Mouse (Mus musculus) liver, embryonic 13.5 days (tissue): Measurements from ENCODE around the gene Atp2a2. TPM values are rescaled to one million over a fixed set of nuclear protein-coding genes. Genes with fewer than 3 reads are reported as not detected.
A peak's percentile ranks its signal among the peaks of the same experiment; 100 is the strongest.

Experiments used
- ATAC-seq: fragments of 200-750 bp; cut with Nextera tagmentation; 2 replicates; pipeline ENCODE4 v1.8.0; 2017; ENCODE audit warnings: low read depth, mild to moderate bottlenecking, moderate number of reproducible peaks, moderate library complexity
- DNase-seq: peaks from one replicate; pipeline ENCODE4 v3.0.0; 2022
- H3K27ac ChIP-seq: fragments of 300-500 bp; sonication (generic); 2 replicates; pipeline ENCODE4 v1.5.1; 2015; ENCODE audit warnings: moderate library complexity, mild to moderate bottlenecking, inconsistent platforms
- H3K27me3 ChIP-seq: fragments of 300-500 bp; sonication (generic); 2 replicates; pipeline ENCODE4 v1.6.1; 2015; ENCODE audit warnings: mild to moderate bottlenecking, inconsistent platforms
- H3K36me3 ChIP-seq: fragments of 300-500 bp; sonication (generic); 2 replicates; pipeline ENCODE4 v1.6.1; 2015; ENCODE audit warnings: mild to moderate bottlenecking, inconsistent platforms
- H3K4me1 ChIP-seq: fragments of 300-500 bp; sonication (generic); replicated peaks from 2 replicates; pipeline ENCODE4 v1.6.1; 2015; ENCODE audit warnings: inconsistent platforms
- H3K4me2 ChIP-seq: fragments of 300-500 bp; sonication (generic); 2 replicates; pipeline ENCODE4 v1.6.1; 2015; ENCODE audit warnings: inconsistent platforms, mild to moderate bottlenecking, moderate library complexity
- H3K4me3 ChIP-seq: fragments of 300-500 bp; sonication (generic); replicated peaks from 2 replicates; pipeline ENCODE4 v1.5.1; 2015; ENCODE audit warnings: mild to moderate bottlenecking, inconsistent platforms
- H3K9ac ChIP-seq: fragments of 300-500 bp; sonication (generic); 2 replicates; pipeline ENCODE4 v1.6.1; 2015; ENCODE audit warnings: mild to moderate bottlenecking, inconsistent platforms
- H3K9me3 ChIP-seq: fragments of 300-500 bp; sonication (generic); replicated peaks from 2 replicates; pipeline ENCODE4 v1.6.1; 2016; ENCODE audit warnings: inconsistent platforms
- WGBS: fragments of 180-500 bp; shearing (Covaris S2); methylation state at CpG from one replicate; pipeline ENCODE4 v1.1.7; 2015; ENCODE audit not compliant: insufficient replicate concordance; 5-methylcytosine and 5-hydroxymethylcytosine counted together
- polyA plus RNA-seq: library from polyadenylated mRNA; unstranded; fragments of >200 nt; fragmentation: Nextera tagmentation; extraction: Ambion mirVana; gene quantifications from 2 replicates; pipeline ENCODE4 v1.2.1, GENCODE M21; 2015

The Atp2a2 gene
- polyA plus RNA-seq, 1 experiment from 2014 or later, result 14.1 TPM

DNA sequence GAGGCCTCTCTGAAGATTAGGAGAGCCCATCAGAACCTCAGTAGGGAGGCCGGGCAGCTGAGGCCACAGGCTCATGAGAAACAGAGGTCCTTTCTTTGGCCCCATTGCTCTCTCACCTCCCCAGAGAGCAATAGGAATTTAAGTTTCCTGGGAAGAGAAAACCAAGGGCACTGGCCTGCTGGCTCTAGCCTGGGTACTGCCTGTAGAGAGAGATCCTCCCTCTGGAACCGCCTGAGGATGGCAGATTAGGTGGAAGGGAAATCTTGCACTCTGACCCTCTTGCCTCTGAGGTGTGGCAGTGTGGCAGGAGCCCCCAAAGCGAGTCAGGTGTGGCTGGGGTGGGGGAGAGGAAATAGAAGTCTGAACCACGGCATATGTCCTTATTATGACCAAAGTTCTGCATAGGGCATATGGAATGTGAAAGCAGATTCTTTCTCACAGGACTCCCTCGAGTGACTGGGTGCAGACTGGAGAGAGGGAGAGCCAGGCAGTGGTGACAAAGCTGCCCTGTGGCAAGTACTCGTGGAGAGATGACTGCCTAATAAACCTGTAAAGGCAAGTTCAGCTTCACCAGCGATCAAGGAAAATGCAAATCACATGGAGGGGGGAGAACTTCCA is 17.1 kb upstream of the Atp2a2 start:
- Histone ChIP-seq H3K9me3 (no peaks in the 10 kb centered on the region), H3K9ac (no peak overlapping the region), H3K4me3 (no peak overlapping the region), H3K27me3 (peaks cover 24% of the 10 kb centered on the region), H3K4me1 (peaks cover 13% of the 10 kb centered on the region; the same call in 1 of the 2 replicates), H3K4me2 (no peak overlapping the region), H3K27ac (no peak overlapping the region), H3K36me3 (no peaks in the 10 kb centered on the region)
- ATAC-seq (no peak), DNase-seq (no peak)
- 37% methylated on average over 7 of the region's 7 CpGs for WGBS

DNA sequence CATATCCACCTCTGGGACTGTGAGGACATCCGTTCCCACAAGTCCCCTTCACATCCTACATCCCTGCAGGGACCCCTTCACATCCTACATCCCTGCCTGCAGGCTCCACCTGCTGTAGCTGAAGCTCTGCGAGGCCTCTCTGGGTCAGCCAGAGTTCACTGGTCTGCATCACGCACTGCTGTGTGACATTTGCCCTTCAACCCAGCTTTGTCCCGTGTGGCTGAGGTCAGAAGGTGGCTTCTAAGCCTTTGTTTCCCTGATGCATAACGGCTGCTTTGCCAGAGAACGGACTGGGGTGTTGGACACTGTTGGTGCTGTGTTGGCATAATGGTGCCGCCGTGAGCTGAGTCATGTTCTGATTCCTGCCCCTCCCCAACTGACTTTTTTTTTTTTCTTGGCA is 16.2 kb upstream of the Atp2a2 start:
- peaks cover 24% of the 10 kb centered on the region for H3K27me3 ChIP-seq
- H3K4me1 ChIP-seq, result peaks cover 20% of the 10 kb centered on the region
- DNase-seq, result no peak
- H3K9me3 ChIP-seq, result no peaks in the 10 kb centered on the region
- H3K9ac ChIP-seq, result no peak overlapping the region
- H3K36me3 ChIP-seq, result no peaks in the 10 kb centered on the region
- no peak overlapping the region for H3K27ac ChIP-seq
- no peak overlapping the region for H3K4me2 ChIP-seq
- H3K4me3 ChIP-seq, result no peak overlapping the region
- ATAC-seq, result no peak
- WGBS, result 55% methylated on average over 8 of the region's 8 CpGs

DNA sequence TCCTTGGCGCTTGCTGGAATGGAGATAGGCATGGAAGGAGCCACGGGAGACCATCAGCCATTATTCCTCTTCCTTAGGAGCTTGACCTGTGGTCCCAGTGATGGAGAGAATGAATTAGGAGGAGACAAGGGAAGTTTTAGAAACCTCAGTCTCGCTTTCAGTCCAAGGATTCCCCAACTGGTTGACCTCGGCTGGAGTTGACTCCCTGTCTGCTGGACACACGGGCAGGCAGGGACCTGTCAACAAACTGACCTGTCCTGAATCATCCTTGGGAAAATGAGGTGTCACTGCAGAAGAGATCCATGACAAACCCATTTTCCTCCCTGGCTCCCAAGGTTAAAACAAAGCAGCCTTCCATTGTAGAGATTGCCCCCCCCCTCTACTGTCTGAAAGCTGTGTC is 14.9 kb upstream of the Atp2a2 start:
- no peak for ATAC-seq
- Histone ChIP-seq H3K9me3 (no peaks in the 10 kb centered on the region), H3K36me3 (no peaks in the 10 kb centered on the region), H3K27me3 (peaks cover 27% of the 10 kb centered on the region), H3K27ac (no peak overlapping the region), H3K4me1 (peaks cover 20% of the 10 kb centered on the region), H3K4me2 (no peak overlapping the region), H3K9ac (no peak overlapping the region), H3K4me3 (no peak overlapping the region)
- WGBS, result 56% methylated on average over 5 of the region's 5 CpGs
- no peak for DNase-seq

DNA sequence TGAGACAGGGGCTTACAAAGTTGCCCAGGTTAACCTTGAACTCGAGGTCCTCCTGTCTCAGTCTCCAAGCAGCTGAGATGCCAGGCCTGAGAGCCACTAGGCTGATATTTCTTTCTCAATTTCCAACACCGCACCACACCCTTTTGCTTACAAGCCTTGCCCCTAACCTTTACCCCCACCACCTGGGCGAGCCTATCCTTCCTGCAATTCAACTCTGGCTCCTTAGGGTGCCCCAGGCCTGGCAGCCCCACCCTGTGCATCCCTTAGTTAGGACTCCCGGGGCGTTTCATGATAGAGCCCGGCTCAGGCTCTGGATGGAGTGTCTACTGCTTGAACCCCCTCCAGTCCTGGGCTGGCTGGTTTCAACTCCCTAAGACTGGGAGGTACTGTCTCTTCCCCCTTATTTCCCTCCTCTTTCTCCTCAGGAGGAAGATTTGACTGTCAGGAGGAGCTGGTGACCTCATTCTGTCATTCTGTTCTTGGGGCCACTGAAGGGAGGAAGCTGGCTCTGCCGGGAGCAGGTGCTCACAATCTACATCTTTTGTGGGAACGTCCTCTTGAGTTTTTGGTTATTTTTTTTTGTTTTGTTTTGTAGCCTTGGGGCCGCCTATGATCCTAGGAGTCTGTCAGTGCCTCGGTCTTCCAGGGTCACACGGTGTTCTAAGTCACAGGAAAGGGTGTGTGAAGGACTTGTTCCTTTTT is 14.2 kb upstream of the Atp2a2 start:
- H3K27me3 ChIP-seq, result peaks cover 31% of the 10 kb centered on the region
- 53% methylated on average over 11 of the region's 11 CpGs for WGBS
- no peak overlapping the region for H3K4me3 ChIP-seq
- no peaks in the 10 kb centered on the region for H3K36me3 ChIP-seq
- no peak for ATAC-seq
- H3K27ac ChIP-seq, result no peak overlapping the region
- H3K4me1 ChIP-seq, result peaks cover 24% of the 10 kb centered on the region
- no peak overlapping the region for H3K4me2 ChIP-seq
- no peak overlapping the region for H3K9ac ChIP-seq
- no peaks in the 10 kb centered on the region for H3K9me3 ChIP-seq
- DNase-seq, result no peak

DNA sequence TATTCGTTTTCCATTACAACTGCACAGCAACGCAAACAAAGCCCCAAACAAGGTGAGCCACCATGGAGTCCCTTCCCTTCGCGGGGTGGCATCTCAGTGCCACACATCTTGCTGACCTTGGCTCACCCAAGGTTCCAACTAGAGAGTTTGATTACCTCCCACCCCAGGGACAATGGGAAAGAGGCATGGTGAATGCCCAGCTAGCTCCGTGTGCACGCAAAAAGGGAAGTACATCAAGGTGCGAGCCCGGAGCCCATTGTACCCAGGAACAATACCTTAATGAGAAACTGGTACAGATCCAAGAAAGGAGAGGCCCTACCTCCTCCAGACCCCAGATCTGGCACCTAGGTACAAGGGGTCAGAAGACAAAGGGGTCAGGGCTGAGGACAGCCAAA is 12.1 kb upstream of the Atp2a2 start:
- Histone ChIP-seq H3K4me1 (peaks cover 18% of the 10 kb centered on the region), H3K36me3 (no peaks in the 10 kb centered on the region), H3K27me3 (peaks cover 29% of the 10 kb centered on the region), H3K27ac (no peak overlapping the region), H3K4me2 (peak overlapping the region; percentile 41), H3K9ac (no peak overlapping the region), H3K4me3 (no peak overlapping the region), H3K9me3 (no peaks in the 10 kb centered on the region)
- 23% methylated on average over 8 of the region's 8 CpGs for WGBS
- DNase-seq (no peak), ATAC-seq (no peak)

DNA sequence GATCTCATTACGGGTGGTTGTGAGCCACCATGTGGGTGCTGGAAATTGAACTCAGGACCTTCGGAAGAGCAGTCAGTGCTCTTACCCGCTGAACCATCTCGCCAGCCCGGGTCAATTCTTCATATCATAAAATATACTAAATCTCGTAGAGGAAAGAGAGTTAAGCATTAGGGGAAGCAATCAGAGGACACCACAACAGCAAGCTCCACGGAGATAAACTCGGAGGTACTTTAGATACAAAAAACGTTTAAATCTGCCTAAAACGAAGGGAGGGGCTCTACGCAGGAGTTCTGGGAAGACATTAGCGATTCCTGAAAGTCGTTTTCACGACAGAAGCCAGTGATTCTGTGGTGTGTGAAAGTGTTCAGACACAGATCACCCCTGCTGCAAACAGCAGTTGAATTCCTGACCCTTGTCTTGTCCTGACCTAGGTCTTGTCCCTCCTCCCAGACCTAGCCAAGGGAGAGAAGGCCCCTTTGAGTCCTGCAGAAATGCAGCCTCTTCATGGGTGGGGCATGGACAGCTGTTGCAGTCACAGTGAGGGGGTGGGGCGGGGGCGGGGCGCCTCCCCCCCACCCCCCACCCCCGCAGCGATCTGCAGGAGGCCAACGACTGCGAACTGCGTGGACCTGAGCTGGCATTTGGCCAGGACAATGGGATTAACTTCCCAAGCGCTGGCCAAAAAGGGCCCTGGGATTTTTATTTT is 11.5 kb upstream of the Atp2a2 start:
- Histone ChIP-seq H3K36me3 (no peaks in the 10 kb centered on the region), H3K27ac (no peak overlapping the region), H3K27me3 (peaks cover 27% of the 10 kb centered on the region), H3K4me3 (no peak overlapping the region), H3K9ac (no peak overlapping the region), H3K9me3 (no peaks in the 10 kb centered on the region), H3K4me1 (peaks cover 18% of the 10 kb centered on the region), H3K4me2 (peak overlapping the region; percentile 41)
- WGBS, result 27% methylated on average over 23 of the region's 23 CpGs
- DNase-seq, result no peak
- no peak for ATAC-seq

DNA sequence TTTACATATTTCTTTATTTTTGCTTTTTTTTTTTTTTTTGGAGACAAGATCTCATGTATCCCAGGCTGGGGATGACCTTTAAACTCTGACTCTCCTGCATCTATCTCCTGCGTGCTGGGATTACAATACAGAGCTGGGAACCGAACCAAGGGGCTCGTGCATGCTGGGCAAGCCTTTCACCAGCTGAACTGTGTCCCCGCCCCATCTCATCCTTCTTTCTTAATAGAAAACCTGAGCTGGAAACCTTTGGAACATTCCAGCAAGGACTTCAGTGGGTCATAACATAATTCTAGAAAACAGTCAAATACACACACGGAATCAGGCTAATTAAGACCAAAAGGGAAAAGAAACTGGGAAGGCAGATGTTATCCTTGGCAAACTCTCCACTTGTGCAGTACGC is 10.0 kb upstream of the Atp2a2 start:
- Histone ChIP-seq H3K9me3 (no peaks in the 10 kb centered on the region), H3K4me1 (peaks cover 12% of the 10 kb centered on the region), H3K4me2 (no peak overlapping the region), H3K4me3 (no peak overlapping the region), H3K9ac (no peak overlapping the region), H3K27me3 (peaks cover 17% of the 10 kb centered on the region), H3K27ac (no peak overlapping the region), H3K36me3 (no peaks in the 10 kb centered on the region)
- no peak for DNase-seq
- 70% methylated on average over 6 of the region's 6 CpGs for WGBS
- ATAC-seq, result no peak

DNA sequence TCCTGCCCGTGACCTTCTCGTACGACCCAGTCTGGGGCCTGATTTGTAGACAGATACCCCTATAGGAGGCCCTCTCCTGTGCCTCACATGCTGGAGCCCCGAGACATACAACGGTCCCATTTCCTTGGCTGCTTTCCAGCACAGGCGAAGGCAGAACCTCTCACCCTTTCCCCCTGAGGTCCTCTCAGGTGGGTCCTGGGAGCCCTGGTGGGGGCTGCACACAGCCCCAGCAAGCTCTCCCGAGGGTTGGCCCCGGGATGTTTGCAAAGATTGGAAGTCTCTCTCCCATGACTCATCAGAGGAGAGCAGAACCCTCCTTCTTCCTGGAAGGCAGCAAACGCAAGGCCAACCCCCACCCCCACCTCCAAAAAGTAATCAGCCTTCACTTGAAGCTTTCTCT is 9.4 kb upstream of the Atp2a2 start:
- Histone ChIP-seq H3K27me3 (peaks cover 11% of the 10 kb centered on the region; the same call in 1 of the 2 replicates), H3K4me3 (no peak overlapping the region), H3K9ac (no peak overlapping the region), H3K4me2 (no peak overlapping the region), H3K27ac (no peak overlapping the region), H3K4me1 (peaks cover 12% of the 10 kb centered on the region), H3K9me3 (peaks cover 3% of the 10 kb centered on the region; the same call in 1 of the 2 replicates), H3K36me3 (no peaks in the 10 kb centered on the region)
- no peak for ATAC-seq
- no peak for DNase-seq
- WGBS, result 32% methylated on average over 9 of the region's 9 CpGs

DNA sequence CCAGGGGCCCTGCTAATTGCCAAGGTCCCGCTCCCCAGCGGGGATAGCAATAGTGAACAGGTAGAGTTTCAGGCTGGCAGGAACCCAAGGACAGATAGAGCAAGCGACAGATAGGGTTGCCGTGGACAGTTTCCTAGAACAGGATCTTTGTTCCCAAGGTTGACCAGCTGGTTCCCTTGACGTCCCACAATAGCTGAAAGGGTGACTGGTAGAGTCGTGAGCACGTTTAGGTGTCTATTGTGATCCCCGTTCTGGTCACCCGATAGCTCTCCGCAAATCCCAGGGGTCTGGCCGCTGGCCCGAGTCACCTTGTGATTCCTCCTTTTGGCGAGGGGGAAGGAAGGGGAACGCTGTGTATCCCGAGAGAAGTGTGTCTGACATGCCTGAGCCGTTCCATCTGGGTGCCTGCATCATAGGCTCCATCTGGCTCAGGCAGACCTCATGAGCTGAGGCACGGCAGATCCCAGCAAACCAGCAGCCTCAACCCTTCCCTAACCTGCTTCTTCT is 8.7 kb upstream of the Atp2a2 start:
- peaks cover 5% of the 10 kb centered on the region; the same call in 1 of the 2 replicates for H3K9me3 ChIP-seq
- no peaks in the 10 kb centered on the region for H3K36me3 ChIP-seq
- no peak overlapping the region for H3K4me3 ChIP-seq
- H3K4me1 ChIP-seq, result peaks cover 12% of the 10 kb centered on the region
- WGBS, result 66% methylated on average over 17 of the region's 17 CpGs
- peaks cover 11% of the 10 kb centered on the region; the same call in 1 of the 2 replicates for H3K27me3 ChIP-seq
- H3K27ac ChIP-seq, result no peak overlapping the region
- DNase-seq (no peak), ATAC-seq (no peak)
- no peak overlapping the region for H3K9ac ChIP-seq
- H3K4me2 ChIP-seq, result no peak overlapping the region

DNA sequence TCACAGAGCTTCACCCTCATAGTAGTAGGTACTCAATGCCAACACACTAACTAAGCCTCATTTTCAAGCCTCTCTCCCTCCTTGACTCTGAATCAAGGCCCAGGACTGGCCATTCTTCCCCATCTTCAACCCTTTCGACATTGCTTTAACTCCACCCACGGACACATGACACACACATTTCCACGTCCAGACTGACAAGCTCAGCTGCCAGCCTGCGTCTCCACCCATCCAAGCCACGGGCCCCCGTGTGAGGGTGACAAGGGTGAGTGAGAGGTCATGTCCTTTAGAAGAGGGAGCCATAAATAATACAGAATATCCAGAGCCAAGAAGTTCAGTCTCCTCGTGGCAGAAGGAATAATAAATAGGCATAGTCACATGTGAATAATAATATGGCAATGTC is 7.6 kb upstream of the Atp2a2 start:
- H3K36me3 ChIP-seq, result no peaks in the 10 kb centered on the region
- H3K4me1 ChIP-seq, result peaks cover 12% of the 10 kb centered on the region
- H3K4me3 ChIP-seq, result no peak overlapping the region
- peaks cover 5% of the 10 kb centered on the region; the same call in 1 of the 2 replicates for H3K9me3 ChIP-seq
- WGBS, result 40% methylated on average over 7 of the region's 7 CpGs
- peaks cover 11% of the 10 kb centered on the region; the same call in 1 of the 2 replicates for H3K27me3 ChIP-seq
- no peak overlapping the region for H3K4me2 ChIP-seq
- no peak overlapping the region for H3K27ac ChIP-seq
- no peak overlapping the region for H3K9ac ChIP-seq
- DNase-seq (no peak), ATAC-seq (no peak)

DNA sequence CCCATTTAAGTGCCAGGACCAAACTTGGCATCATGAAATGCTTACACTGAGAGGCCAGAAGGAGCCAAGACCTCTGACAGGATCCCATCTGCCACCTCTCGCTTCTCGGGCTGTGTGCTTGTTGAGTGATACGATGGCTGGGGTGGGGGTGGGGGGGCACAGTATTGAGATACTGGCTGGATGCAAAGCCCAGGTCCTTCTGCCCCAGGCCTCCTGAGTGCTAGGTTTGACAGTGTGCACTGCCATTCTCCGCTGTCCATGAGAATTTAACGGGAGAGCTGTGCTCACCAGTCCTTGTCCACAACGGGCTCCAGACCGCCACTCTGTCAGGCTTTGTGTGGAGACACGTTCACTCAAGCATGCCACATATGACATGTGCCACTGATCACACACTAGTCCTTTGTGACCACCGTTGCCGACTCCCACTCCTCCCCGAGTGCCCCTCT is 6.9 kb upstream of the Atp2a2 start:
- Histone ChIP-seq H3K4me3 (no peak overlapping the region), H3K36me3 (no peaks in the 10 kb centered on the region), H3K27ac (no peak overlapping the region), H3K9me3 (peaks cover 5% of the 10 kb centered on the region; the same call in 1 of the 2 replicates), H3K4me1 (peaks cover 9% of the 10 kb centered on the region), H3K4me2 (no peak overlapping the region), H3K9ac (no peak overlapping the region), H3K27me3 (peaks cover 12% of the 10 kb centered on the region; the same call in 1 of the 2 replicates)
- 80% methylated on average over 11 of the region's 11 CpGs for WGBS
- no peak for DNase-seq
- no peak for ATAC-seq
